Mouse (Mus musculus): ENCODE results near the gene Ccdc77. TPM values are rescaled to one million over a fixed set of nuclear protein-coding genes. Genes with fewer than 3 reads are reported as not detected.
"Not testable (repeated sequence)": the region's sequence is repeated elsewhere in the genome, so short reads cannot be mapped to it uniquely, and the experiment has no call there.

Gene Ccdc77
- total RNA-seq, 2 experiments from 2014 or later: 31.7 to 45.6 TPM

- ATAC-seq (replicated peaks; ENCODE audit: low FRiP score, low TSS enrichment, poor library complexity, severe bottlenecking): no peak
Measured at GRCm38 (mm10) chr6:120318303-120318940, 45.8 kb downstream of the Ccdc77 start.

GRCm38 (mm10) chr6:120312443-120312842 lies 51.7 kb downstream of the Ccdc77 start:
- no peak for ATAC-seq (replicated peaks; ENCODE audit: low FRiP score, low TSS enrichment, poor library complexity, severe bottlenecking)

- no peak for ATAC-seq (replicated peaks; ENCODE audit: low FRiP score, low TSS enrichment, poor library complexity, severe bottlenecking)
Measured at GRCm38 (mm10) chr6:120309787-120310186, 54.4 kb downstream of the Ccdc77 start.

- no peak for ATAC-seq (replicated peaks; ENCODE audit: low FRiP score, low TSS enrichment, poor library complexity, severe bottlenecking)
Measured at GRCm38 (mm10) chr6:120309338-120309737, 54.8 kb downstream of the Ccdc77 start.

GRCm38 (mm10) chr6:120306859-120307594 lies 57.1 kb downstream of the Ccdc77 start:
- ATAC-seq (replicated peaks; ENCODE audit: low FRiP score, low TSS enrichment, poor library complexity, severe bottlenecking): 0 out of 2 replicates have a peak, but pooled peaks have one; percentile 18

- no peak for ATAC-seq (replicated peaks; ENCODE audit: low FRiP score, low TSS enrichment, poor library complexity, severe bottlenecking)
Measured at GRCm38 (mm10) chr6:120302755-120303316, 61.3 kb downstream of the Ccdc77 start.

GRCm38 (mm10) chr6:120301137-120301536 lies 63.0 kb downstream of the Ccdc77 start:
- peak; percentile 57; the same call in 1 of the 2 replicates for ATAC-seq (replicated peaks; ENCODE audit: low FRiP score, low TSS enrichment, poor library complexity, severe bottlenecking)

GRCm38 (mm10) chr6:120296589-120296988 lies 67.6 kb downstream of the Ccdc77 start:
- ATAC-seq (replicated peaks; ENCODE audit: low FRiP score, low TSS enrichment, poor library complexity, severe bottlenecking): not testable (repeated sequence)

- ATAC-seq (replicated peaks; ENCODE audit: low FRiP score, low TSS enrichment, poor library complexity, severe bottlenecking): peak; percentile 18; the same call in 1 of the 2 replicates
Measured at GRCm38 (mm10) chr6:120294785-120295133, 69.4 kb downstream of the Ccdc77 start.

- ATAC-seq (replicated peaks; ENCODE audit: low FRiP score, low TSS enrichment, poor library complexity, severe bottlenecking): 0 out of 2 replicates have a peak, but pooled peaks have one; percentile 50
Measured at GRCm38 (mm10) chr6:120294056-120294784, 70.0 kb downstream of the Ccdc77 start, which contains the start of the genes D330020A13Rik and B4galnt3. TSS of gene D330020A13Rik (plus strand) at chr6:120294364. TSS of gene B4galnt3 (minus strand) at chr6:120294559.

GRCm38 (mm10) chr6:120291396-120292009 lies 72.7 kb downstream of the Ccdc77 start:
- ATAC-seq (replicated peaks; ENCODE audit: low FRiP score, low TSS enrichment, poor library complexity, severe bottlenecking): no peak

GRCm38 (mm10) chr6:120289430-120289829 lies 74.7 kb downstream of the Ccdc77 start:
- no peak for ATAC-seq (replicated peaks; ENCODE audit: low FRiP score, low TSS enrichment, poor library complexity, severe bottlenecking)

- no peak for ATAC-seq (replicated peaks; ENCODE audit: low FRiP score, low TSS enrichment, poor library complexity, severe bottlenecking)
Measured at GRCm38 (mm10) chr6:120288541-120288940, 75.6 kb downstream of the Ccdc77 start.

GRCm38 (mm10) chr6:120287279-120287678 lies 76.9 kb downstream of the Ccdc77 start:
- ATAC-seq (replicated peaks; ENCODE audit: low FRiP score, low TSS enrichment, poor library complexity, severe bottlenecking): no peak

GRCm38 (mm10) chr6:120276874-120277449 lies 87.2 kb downstream of the Ccdc77 start:
- ATAC-seq (replicated peaks; ENCODE audit: low FRiP score, low TSS enrichment, poor library complexity, severe bottlenecking): no peak

- no peak for ATAC-seq (replicated peaks; ENCODE audit: low FRiP score, low TSS enrichment, poor library complexity, severe bottlenecking)
Measured at GRCm38 (mm10) chr6:120275301-120275700, 88.9 kb downstream of the Ccdc77 start.

GRCm38 (mm10) chr6:120274887-120275286 lies 89.3 kb downstream of the Ccdc77 start:
- no peak for ATAC-seq (replicated peaks; ENCODE audit: low FRiP score, low TSS enrichment, poor library complexity, severe bottlenecking)

Measured in megakaryocyte-erythroid progenitor cell, adult 5-6 weeks (primary cell).